Mouse (Mus musculus) spleen, adult 2 months (tissue): ENCODE results near the gene Wnt7b.

Experiments
- CTCF ChIP-seq: fragments of 200-500 bp; IDR thresholded peaks from 2 replicates; pipeline ENCODE4 v1.5.1; 2011; ENCODE audit warnings: mild to moderate bottlenecking, inconsistent platforms; ENCODE audit not compliant: insufficient read depth, insufficient read length, insufficient replicate concordance; ENCODE audit errors: extremely low read depth
- POLR2A ChIP-seq: fragments of 200-500 bp; IDR thresholded peaks from 2 replicates; pipeline ENCODE4 v1.6.1; 2011; ENCODE audit warnings: low read depth, low read length, inconsistent platforms

- no peak for TF ChIP-seq POLR2A
- no peak for TF ChIP-seq CTCF
Measured at GRCm38 (mm10) chr15:85572619-85573254, 9.5 kb downstream of the Wnt7b start.
